Mouse (Mus musculus) limb, embryonic 12.5 days (tissue): ENCODE measurements around the gene Limk1. TPM values are rescaled to one million over a fixed set of nuclear protein-coding genes. Genes with fewer than 3 reads are reported as not detected.
A peak's percentile ranks its signal among the peaks of the same experiment; 100 is the strongest.

Experiments used
- ATAC-seq: fragments of 200-750 bp; cut with Nextera tagmentation; 2 replicates; pipeline ENCODE4 v1.8.0; 2017; ENCODE audit warnings: low read depth, moderate TSS enrichment; ENCODE audit not compliant: insufficient number of reproducible peaks, insufficient read depth, low FRiP score, low TSS enrichment
- H3K27ac ChIP-seq: fragments of 300-500 bp; sonication (generic); 2 replicates; pipeline ENCODE4 v1.5.1; 2016; ENCODE audit warnings: mild to moderate bottlenecking, moderate library complexity
- H3K27me3 ChIP-seq: fragments of 300-500 bp; sonication (generic); 2 replicates; pipeline ENCODE4 v1.6.1; 2016; ENCODE audit warnings: mild to moderate bottlenecking, moderate library complexity
- H3K36me3 ChIP-seq: fragments of 300-500 bp; sonication (generic); 2 replicates; pipeline ENCODE4 v1.6.1; 2016; ENCODE audit warnings: mild to moderate bottlenecking, moderate library complexity
- H3K4me1 ChIP-seq: fragments of 300-500 bp; sonication (generic); replicated peaks from 2 replicates; pipeline ENCODE4 v1.6.1; 2016
- H3K4me2 ChIP-seq: fragments of 300-500 bp; sonication (generic); 2 replicates; pipeline ENCODE4 v1.6.1; 2016; ENCODE audit warnings: mild to moderate bottlenecking, moderate library complexity
- H3K4me3 ChIP-seq: fragments of 300-500 bp; sonication (generic); replicated peaks from 2 replicates; pipeline ENCODE4 v1.5.1; 2016; ENCODE audit warnings: mild to moderate bottlenecking
- H3K9ac ChIP-seq: fragments of 300-500 bp; sonication (generic); replicated peaks from 2 replicates; pipeline ENCODE4 v1.6.1; 2016; ENCODE audit warnings: mild to moderate bottlenecking, moderate library complexity
- H3K9me3 ChIP-seq: fragments of 300-500 bp; sonication (generic); 2 replicates; pipeline ENCODE4 v1.6.1; 2016; ENCODE audit warnings: mild to moderate bottlenecking, moderate library complexity
- WGBS: fragments of 180-500 bp; shearing (Covaris S2); methylation state at CpG from one replicate; pipeline ENCODE4 v1.1.7; 2016; 5-methylcytosine and 5-hydroxymethylcytosine counted together
- polyA plus RNA-seq: library from polyadenylated mRNA; unstranded; fragments of >200 nt; fragmentation: Nextera tagmentation; extraction: Ambion mirVana; gene quantifications from 2 replicates; pipeline ENCODE4 v1.2.1, GENCODE M21; 2016

The Limk1 gene
- polyA plus RNA-seq, 1 experiment from 2014 or later: 10.6 TPM

- peaks cover 15% of the 10 kb centered on the region for H3K36me3 ChIP-seq
- 83% methylated on average over 3 of the region's 3 CpGs for WGBS
- ATAC-seq: no peak
- H3K4me1 ChIP-seq: peaks cover 16% of the 10 kb centered on the region
- H3K9me3 ChIP-seq: no peaks in the 10 kb centered on the region
- no peak overlapping the region for H3K4me2 ChIP-seq
- H3K9ac ChIP-seq: no peak overlapping the region
- no peaks in the 10 kb centered on the region; the same call in 1 of the 2 replicates for H3K27me3 ChIP-seq
- no peak overlapping the region for H3K27ac ChIP-seq
- H3K4me3 ChIP-seq: no peak overlapping the region
Observed at GRCm38 (mm10) chr5:134678031-134678430, 10.4 kb downstream of the Limk1 start.

- ATAC-seq: no peak
- Histone ChIP-seq H3K27ac (0 out of 2 replicates have a peak overlapping the region, but pooled peaks have one; percentile 82), H3K9ac (no peak overlapping the region)
Observed at GRCm38 (mm10) chr5:134677491-134677890, 10.9 kb downstream of the Limk1 start.

GRCm38 (mm10) chr5:134675956-134676759 lies 12.2 kb downstream of the Limk1 start:
- peaks cover 27% of the 10 kb centered on the region for H3K36me3 ChIP-seq
- H3K27ac ChIP-seq: peak overlapping the region; percentile 82
- no peaks in the 10 kb centered on the region; the same call in 1 of the 2 replicates for H3K27me3 ChIP-seq
- H3K4me1 ChIP-seq: peaks cover 16% of the 10 kb centered on the region
- ATAC-seq: peak; percentile 78
- 9% methylated on average over 14 of the region's 14 CpGs for WGBS
- no peaks in the 10 kb centered on the region for H3K9me3 ChIP-seq
- H3K9ac ChIP-seq: peak overlapping the region; percentile 32
- H3K4me3 ChIP-seq: peak overlapping the region; percentile 32
- peak overlapping the region; percentile 62 for H3K4me2 ChIP-seq

More at GRCm38 (mm10) chr5:134677491-134677890, 10.9 kb downstream of the Limk1 start:
- H3K4me1 ChIP-seq: peaks cover 16% of the 10 kb centered on the region
- H3K4me3 ChIP-seq: no peak overlapping the region
- H3K9me3 ChIP-seq: no peaks in the 10 kb centered on the region
- no peaks in the 10 kb centered on the region; the same call in 1 of the 2 replicates for H3K27me3 ChIP-seq
- WGBS: 85% methylated on average over 5 of the region's 5 CpGs
- H3K36me3 ChIP-seq: peaks cover 15% of the 10 kb centered on the region
- no peak overlapping the region for H3K4me2 ChIP-seq

GRCm38 (mm10) chr5:134674977-134675376 lies 13.4 kb downstream of the Limk1 start:
- Histone ChIP-seq H3K27ac (no peak overlapping the region), H3K4me3 (no peak overlapping the region), H3K4me2 (no peak overlapping the region), H3K9ac (no peak overlapping the region), H3K9me3 (no peaks in the 10 kb centered on the region), H3K27me3 (no peaks in the 10 kb centered on the region; the same call in 1 of the 2 replicates), H3K4me1 (peaks cover 16% of the 10 kb centered on the region), H3K36me3 (peaks cover 33% of the 10 kb centered on the region)
- no peak for ATAC-seq
- WGBS: 75% methylated on average over 5 of the region's 5 CpGs

- Histone ChIP-seq H3K9ac (no peak overlapping the region), H3K4me3 (no peak overlapping the region), H3K9me3 (no peaks in the 10 kb centered on the region), H3K4me2 (no peak overlapping the region), H3K36me3 (peaks cover 52% of the 10 kb centered on the region), H3K27ac (no peak overlapping the region), H3K4me1 (peaks cover 16% of the 10 kb centered on the region), H3K27me3 (no peaks in the 10 kb centered on the region)
- ATAC-seq: no peak
- 86% methylated on average over 6 of the region's 6 CpGs for WGBS
Observed at GRCm38 (mm10) chr5:134672611-134673010, 15.8 kb downstream of the Limk1 start.

GRCm38 (mm10) chr5:134672198-134672516 lies 16.2 kb downstream of the Limk1 start:
- no peak overlapping the region for H3K9ac ChIP-seq
- no peak overlapping the region for H3K4me3 ChIP-seq
- no peak overlapping the region for H3K27ac ChIP-seq
- H3K4me1 ChIP-seq: peaks cover 16% of the 10 kb centered on the region
- H3K9me3 ChIP-seq: no peaks in the 10 kb centered on the region
- H3K27me3 ChIP-seq: no peaks in the 10 kb centered on the region
- peaks cover 55% of the 10 kb centered on the region for H3K36me3 ChIP-seq
- H3K4me2 ChIP-seq: no peak overlapping the region
- no peak for ATAC-seq
- WGBS: 95% methylated on average over 1 of the region's 1 CpGs

GRCm38 (mm10) chr5:134671335-134672197 lies 16.8 kb downstream of the Limk1 start:
- Histone ChIP-seq H3K27ac (no peak overlapping the region), H3K9ac (no peak overlapping the region), H3K36me3 (peaks cover 59% of the 10 kb centered on the region), H3K4me2 (no peak overlapping the region), H3K9me3 (no peaks in the 10 kb centered on the region), H3K4me1 (peaks cover 11% of the 10 kb centered on the region), H3K4me3 (no peak overlapping the region), H3K27me3 (no peaks in the 10 kb centered on the region)
- no peak for ATAC-seq
- 77% methylated on average over 17 of the region's 17 CpGs for WGBS

- peaks cover 78% of the 10 kb centered on the region for H3K36me3 ChIP-seq
Observed at GRCm38 (mm10) chr5:134669001-134669708, 19.2 kb downstream of the Limk1 start.

GRCm38 (mm10) chr5:134668495-134668894 lies 19.9 kb downstream of the Limk1 start:
- Histone ChIP-seq H3K9me3 (no peaks in the 10 kb centered on the region), H3K27me3 (no peaks in the 10 kb centered on the region), H3K4me3 (no peak overlapping the region), H3K36me3 (peaks cover 85% of the 10 kb centered on the region), H3K4me1 (no peaks in the 10 kb centered on the region), H3K9ac (no peak overlapping the region), H3K27ac (no peak overlapping the region), H3K4me2 (no peak overlapping the region)
- WGBS: 35% methylated on average over 8 of the region's 8 CpGs
- ATAC-seq: no peak

More at GRCm38 (mm10) chr5:134669001-134669708, 19.2 kb downstream of the Limk1 start:
- no peak overlapping the region for H3K9ac ChIP-seq
- no peaks in the 10 kb centered on the region for H3K27me3 ChIP-seq
- no peaks in the 10 kb centered on the region for H3K9me3 ChIP-seq
- no peaks in the 10 kb centered on the region for H3K4me1 ChIP-seq
- no peak for ATAC-seq
- WGBS: 82% methylated on average over 20 of the region's 20 CpGs
- H3K4me2 ChIP-seq: no peak overlapping the region
- H3K27ac ChIP-seq: no peak overlapping the region
- H3K4me3 ChIP-seq: no peak overlapping the region

- Histone ChIP-seq H3K4me3 (no peak overlapping the region), H3K9ac (no peak overlapping the region), H3K9me3 (no peaks in the 10 kb centered on the region), H3K27ac (no peak overlapping the region), H3K4me2 (no peak overlapping the region), H3K4me1 (0 out of 2 replicates have a peak, but pooled peaks cover 3% of the 10 kb centered on the region), H3K36me3 (peaks cover 46% of the 10 kb centered on the region), H3K27me3 (no peaks in the 10 kb centered on the region)
- 71% methylated on average over 4 of the region's 4 CpGs for WGBS
- ATAC-seq: no peak
Observed at GRCm38 (mm10) chr5:134656708-134657107, 31.7 kb downstream of the Limk1 start.
